Mouse (Mus musculus): ENCODE measurements at regions not wholly inside any gene's neighbourhood (a gene's known extent, or its start where the extent isn't known, plus 50 kb on each side); places are given as distances from the start of the nearest gene placed in this dataset.

DNA sequence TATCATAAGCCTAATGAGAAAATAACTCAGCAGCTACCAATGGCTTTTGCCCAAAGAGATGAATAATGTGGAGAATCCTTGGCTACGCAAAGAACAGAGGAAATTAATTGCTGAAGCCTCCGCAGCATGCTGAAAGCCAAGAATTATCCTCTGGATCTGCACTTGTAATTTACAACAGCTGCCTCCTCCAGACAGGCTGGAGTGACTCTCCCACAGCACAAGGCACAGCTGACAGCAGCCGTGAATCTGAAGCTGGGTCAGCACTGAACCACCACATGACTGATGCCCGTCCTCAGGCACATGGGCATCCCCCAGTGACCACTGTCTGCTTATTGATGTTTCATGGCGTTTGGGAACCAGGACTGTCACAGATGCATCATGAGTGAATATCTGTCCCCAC is 299.8 kb downstream of the Psat1 start:
- DNase-seq, result no peak

DNA sequence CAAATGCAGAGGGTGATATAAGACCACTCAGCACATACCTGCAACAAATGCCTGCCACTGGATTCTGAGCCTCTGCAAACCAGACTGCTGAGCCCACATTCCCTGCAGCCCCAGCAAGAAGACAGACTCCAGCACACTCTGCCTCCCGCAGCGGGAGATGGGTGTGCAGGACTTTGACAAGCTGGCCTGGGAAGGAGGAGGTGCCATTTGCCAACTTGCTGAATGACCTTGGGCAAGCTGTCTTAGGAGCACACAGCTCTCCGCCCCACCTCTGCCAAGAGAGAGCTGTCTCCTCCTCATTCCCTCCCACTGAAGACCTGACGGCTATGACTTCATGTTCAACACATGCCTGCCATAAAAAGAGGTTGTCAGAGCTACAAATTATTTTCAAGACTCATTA is 302.4 kb downstream of the Psat1 start:
- no peak for DNase-seq

DNA sequence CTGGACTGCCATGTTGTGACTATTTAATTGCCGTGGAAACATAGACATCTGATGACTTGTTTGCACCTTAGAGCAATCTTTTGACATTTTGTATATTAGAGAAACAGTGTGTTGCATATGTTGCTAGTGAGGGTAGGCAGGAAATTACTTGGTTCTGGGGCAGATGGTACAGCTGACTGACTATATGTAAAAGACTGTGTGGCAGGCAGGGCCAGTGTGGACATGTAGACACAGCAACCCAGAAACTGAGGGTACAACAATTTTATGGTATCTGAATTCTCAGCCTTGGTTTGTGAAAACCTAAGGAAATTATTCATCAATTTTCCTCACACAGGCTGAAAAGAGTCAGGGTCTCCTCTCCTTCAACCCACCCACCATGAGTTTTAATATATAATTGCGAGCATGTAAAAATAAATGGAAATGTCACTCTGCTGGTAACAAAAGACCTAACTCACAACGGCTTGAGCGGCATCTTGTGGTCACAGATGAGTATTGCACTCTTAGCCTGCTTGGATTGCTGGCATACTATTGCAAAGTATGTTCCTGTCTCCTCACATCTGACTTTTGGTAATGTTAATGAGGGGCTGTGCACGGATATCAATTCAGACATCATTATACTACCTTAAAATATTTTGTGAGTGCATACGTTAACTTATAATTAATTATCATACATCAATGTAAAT is 329.8 kb downstream of the Psat1 start:
- DNase-seq, result peak; percentile 17

DNA sequence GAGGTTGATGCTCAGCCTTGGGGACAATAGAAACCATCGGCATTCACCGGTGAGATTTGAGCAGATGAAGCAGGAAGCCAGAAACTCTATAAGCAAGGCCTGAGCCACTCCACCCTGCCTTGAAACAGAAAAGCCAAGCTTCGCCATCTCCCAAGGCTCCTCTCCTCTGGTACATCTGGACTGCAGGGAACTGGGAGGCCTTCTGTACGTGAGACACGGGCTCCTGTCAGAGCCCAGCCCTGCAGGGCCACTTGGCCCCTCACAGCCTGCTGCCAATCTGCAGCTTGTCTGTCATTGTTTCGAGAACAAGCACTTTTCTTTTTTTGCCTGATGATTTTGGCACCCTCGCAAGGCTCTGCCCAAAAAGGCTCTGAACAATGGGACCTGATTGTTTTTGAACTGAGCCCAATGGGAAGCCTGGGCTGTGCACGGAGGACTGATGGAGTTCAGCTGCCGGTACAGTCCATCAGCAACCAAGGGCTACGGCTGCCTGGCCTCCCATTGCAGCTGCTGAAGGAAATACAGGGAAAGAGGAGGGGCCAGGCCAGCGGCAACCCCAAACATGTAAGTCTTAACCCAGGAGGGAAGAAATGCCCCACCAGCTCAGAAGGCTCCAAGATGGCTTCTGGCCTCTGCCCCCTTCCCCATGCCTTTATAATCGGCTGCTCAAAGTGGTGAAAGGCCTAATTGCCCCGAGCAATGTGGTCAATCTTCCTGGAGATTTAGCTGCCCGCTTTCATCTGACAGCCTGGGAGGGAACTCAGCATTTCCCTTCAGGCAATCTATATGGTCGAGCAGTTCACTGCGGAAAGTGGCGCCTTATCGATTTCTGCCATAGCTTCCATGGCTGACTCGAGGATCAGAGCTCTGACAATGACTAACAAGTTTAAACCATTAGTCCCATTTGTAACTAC is 332.2 kb downstream of the Psat1 start:
- no peak for DNase-seq

DNA sequence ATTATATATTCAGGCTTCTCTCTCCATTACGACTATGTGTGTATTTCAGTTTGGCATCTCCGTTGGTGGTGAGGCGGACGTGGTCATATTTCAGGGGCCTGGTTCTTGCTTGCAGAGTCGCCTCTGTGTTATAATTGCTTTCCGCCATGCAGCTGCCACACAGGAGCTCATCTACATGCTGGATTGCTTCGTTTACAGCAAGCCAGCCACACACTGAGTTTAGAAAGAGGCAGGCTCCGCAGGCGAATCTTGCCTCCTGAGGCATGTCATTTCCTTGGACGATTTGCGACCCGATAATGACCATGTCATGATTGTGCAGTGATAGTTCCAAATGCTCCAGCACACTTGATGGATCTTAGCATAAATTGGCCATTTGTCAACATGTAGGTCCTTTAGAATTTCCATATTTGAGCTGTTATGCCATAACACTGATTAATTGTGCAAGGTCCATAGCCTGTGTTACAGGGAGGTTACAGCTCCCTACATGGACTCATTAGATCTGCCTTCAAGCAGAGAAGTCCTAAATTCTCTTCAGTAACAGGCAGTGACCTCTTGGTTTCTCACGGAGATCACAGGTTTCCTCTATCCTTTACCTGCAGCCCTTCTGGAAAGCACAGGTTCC is 335.9 kb downstream of the Psat1 start:
- DNase-seq, result no peak

DNA sequence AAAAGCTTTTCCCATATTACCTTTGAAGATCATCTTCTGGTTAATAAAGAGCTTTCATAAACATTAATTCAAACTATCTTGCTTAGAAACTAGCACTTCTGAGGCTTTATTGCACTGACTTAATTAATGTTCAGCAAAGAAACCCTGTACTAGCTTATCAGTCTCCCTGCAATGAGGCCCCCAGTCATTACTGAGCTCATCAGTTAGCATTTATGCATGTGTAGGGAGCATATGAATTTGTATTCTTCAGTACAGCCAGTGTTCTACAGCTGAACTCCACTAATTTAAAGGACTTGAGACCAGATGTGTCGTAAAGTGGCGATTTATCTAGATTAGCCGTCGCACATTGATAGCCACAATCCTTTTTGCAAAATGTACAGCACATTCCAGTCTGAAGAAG is 340.7 kb downstream of the Psat1 start:
- DNase-seq, result no peak

DNA sequence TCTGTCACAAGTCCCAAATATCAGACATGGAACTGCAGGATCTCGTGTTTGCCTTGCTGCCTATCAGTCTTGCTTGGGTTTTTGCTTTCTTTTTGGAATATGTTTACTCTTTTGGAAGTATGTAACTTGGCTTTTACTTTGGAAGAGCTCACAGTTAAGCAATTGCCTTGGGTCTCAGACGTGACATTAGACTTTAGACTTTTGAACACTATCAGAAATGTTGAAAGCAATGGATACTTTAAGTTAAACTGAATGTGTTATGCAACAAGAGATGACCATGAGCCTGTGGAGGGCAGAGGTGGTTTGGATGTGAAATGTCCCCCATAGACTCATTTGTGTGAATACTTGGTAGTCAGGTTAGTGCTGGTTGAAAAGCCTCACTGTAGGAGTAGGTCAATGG is 354.3 kb downstream of the Psat1 start:
- no peak for DNase-seq

DNA sequence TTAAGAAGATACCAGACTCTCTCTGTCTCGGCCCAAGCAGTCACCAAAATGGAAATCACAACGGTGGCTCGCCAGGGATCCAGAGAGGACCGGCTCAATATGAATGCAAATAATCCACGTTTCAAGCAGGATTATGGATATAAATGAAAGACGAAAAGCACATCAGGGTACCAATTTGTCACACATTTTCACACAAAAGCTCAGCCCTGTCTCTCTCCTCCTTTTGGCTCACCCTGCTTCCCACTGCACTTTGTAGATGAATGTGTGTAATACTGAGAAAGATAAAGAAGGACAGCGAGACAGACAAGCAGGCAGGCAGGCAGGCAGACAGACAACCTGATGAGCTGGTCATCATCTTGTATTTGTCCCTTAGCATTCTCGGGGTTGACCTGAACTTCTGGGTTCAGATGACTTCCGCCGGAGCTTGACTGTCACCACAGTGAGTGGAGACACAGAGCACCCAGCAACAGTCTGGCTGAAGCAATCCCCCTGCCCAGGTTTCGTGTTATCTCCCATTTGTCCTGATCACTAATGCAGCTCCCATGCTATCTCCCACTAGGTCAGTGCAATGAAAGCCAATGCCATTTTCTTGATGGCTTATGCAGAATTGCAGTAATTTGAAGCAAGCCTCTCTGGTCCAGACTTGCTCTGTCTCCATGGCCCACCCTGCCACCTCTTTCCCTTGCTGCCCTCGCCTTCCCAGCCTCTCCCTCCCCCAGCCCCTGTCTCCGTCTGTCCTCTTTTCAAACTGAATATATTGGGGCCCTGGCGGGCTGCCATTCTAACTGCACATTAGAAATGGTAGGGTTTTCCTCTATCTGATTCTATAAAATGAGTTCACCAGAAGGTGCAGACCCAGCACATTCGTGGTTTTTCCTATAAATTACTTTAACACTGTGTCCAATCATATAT is 363.1 kb downstream of the Psat1 start:
- DNase-seq, result no peak

DNA sequence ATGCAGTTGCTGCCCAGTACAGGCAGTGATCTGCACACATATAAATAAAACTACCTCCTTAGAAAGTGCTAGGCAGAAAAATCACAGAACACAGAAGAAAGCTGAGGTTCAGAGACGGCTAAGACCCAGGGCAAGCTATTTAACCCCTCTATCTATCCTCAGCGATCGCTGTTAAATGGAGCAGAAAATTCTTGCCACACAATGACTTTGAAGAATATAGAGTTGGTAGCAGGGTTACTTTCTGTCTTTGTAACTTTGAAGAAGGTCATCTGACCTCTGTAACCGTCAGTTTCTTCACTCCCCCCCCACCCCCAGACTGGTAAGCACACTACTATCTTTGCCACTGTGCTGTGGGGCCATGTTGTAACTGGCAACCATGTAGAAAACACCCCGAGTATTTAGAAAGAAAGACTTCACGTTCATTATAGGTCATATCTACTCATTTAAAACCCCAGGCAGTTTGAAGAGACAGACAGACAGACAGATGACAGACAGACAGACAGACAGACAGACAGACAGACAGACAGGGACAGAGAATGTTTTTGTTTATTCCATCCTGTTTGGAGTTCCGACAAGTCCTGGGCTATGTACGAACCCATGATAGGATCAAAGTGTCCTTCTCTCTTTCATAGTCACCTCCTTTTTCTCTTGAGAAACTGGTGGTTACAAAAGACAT is 363.9 kb downstream of the Psat1 start:
- DNase-seq, result no peak

DNA sequence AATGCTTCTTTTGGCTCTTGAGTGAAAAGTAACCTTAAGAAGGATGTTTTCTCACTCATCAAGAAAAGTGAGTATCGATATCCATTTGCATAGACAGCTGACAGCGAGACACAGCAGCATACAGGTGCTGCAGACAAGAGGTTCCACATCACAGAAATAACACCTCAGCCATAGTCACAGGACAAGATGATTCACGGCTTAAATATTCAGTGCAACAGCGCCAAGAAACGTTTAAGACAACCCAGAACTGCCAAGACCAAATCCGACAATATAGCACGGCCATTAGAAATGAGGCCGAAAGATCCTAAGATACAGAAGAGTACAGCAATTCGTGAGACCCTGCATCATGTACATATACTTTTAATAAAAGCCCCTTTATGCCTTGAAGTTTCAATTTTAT is 375.9 kb downstream of the Psat1 start:
- no peak for DNase-seq

DNA sequence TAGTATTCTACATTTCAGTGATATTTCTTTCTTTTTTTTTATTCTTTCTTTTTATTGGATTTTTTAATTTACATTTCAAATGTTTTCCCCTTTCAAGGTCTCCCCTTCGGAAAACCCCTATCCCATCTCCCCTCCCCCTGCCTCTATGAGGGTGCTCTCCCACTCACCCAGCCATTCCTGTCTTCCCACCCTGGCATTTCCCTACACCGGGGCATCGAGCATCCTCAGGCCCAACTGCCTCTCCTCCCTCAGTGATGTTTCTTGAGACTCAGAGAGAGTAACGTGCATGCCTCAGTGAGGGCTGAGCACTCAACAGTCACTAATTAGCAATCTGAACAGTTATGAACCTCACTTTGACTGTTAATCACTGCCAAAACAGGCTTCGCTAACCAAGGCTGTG is 385.6 kb downstream of the Psat1 start:
- no peak for DNase-seq

DNA sequence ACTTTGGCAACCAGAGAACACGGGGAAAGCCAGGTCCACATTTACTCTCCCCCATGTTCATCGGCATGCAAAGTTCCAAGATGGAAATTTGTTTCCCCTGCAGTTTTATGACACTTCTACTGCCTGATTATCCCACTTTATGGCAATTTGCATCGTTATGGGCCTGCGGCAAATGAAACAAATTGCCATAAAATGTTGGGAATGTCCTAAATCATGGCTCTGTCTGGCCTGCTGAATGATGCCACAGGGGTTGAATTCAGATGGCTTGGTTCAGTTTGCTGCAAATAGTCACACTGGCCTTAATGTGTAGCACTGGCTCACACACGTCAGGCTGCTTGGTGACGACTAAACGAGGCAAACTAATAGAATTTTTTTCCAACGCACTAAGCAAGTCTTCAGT is 393.2 kb downstream of the Psat1 start:
- DNase-seq, result no peak

DNA sequence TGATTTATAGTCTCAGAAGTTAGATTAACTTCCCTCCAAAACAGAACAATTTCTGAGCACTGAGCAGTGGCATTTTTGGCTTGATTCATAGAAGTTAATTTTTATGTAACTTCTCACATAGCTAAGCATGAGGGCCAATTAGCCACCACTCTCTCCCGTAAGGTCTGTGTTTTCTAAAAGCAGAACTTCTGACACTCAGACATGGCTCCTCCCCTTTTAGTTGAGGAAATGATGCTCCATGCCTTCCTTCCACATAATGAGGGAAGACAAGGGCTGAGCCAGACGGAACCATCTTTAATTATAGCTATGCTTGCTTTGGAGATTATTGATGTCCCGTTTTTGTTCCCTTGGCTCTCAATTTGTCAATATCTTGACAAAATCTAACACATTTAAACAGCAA is 429.3 kb downstream of the Psat1 start:
- no peak for DNase-seq

DNA sequence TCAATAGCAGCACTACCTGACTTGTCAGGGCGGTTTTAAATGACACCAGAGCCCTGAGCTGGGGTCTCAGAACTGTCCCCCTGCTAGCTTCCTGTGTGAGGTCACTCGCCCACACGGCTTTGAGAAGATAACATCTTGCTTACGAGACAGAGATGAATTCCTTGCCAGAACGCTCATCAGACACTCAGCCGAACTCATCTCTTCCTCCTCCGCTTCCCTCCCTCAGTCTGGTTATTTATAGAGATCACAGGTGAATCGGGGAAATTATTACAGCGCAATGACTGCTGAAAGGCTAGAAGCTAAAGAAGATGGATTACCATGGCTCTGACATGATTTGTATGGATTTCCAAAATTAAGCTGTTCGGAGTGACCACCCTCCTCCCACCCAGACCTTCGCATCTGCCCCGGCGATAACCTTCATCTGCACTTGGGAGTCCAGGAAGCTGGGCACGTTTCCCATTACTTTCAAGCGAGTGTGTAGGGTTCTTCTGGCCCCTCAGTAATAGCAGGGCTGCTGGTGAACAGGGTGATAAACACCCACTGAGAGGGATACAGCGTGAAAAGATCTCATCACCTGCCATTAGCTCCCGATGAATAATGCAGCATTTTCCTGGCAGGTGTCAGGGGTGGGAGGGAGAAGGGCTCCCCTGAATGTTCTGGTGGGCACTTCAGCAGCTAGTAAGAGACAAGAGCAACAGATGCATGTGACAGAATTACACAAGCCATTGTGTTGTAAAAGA is 430.4 kb downstream of the Psat1 start:
- no peak for DNase-seq

DNA sequence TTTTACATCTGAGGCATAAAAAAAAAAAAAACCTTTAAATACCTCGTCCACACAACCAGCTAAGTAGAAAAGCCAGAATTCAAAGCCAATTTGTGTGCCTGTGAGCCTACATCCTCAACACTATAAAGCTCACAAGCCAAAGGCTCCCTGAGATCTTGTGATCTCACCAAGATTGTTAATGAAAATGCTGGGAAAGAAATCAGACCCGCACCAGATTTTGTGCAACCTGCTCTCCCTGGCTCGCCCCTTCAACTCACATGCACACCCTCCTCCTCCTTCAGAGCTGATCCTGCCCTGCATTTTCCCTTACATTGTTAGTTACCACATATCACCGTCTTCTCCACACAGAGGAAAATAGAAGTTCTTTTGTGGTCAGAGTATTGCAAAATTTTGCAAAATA is 433.9 kb downstream of the Psat1 start:
- DNase-seq, result no peak

DNA sequence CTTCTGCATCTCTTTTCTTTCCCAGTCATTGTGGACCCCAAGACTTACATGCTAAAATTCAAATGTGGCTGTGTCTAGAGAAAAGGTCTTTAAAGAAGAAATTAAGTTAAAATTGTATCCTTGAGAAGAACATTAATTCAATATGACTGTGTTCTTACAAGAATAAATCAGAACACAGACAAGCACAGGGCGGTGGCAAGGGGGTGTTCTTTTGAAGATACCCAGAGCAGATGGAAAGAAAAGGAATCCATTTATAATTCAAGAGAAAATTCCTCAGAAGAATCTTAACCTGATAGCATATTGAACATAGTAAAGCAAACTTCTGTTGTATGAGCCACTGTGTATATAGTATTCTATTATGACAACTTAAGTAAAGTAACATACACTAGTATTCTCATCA is 436.7 kb downstream of the Psat1 start:
- no peak for DNase-seq

DNA sequence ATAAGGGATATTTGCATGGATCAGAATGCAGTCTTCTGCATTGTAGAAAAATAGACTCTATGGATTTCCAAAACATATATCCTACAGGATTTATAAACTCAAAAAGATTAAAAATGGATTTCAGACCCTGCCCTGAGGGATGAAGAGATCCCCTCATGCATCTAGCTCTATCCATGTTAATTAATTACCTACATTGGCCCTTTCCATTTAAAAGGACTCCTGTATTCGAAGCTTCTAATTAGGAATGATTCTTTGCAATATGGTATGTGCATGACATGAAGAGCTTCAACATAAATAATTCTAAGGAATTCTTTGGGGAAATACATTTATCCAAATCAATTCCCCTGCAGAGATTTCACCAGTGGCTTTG is 444.2 kb downstream of the Psat1 start:
- no peak for DNase-seq

DNA sequence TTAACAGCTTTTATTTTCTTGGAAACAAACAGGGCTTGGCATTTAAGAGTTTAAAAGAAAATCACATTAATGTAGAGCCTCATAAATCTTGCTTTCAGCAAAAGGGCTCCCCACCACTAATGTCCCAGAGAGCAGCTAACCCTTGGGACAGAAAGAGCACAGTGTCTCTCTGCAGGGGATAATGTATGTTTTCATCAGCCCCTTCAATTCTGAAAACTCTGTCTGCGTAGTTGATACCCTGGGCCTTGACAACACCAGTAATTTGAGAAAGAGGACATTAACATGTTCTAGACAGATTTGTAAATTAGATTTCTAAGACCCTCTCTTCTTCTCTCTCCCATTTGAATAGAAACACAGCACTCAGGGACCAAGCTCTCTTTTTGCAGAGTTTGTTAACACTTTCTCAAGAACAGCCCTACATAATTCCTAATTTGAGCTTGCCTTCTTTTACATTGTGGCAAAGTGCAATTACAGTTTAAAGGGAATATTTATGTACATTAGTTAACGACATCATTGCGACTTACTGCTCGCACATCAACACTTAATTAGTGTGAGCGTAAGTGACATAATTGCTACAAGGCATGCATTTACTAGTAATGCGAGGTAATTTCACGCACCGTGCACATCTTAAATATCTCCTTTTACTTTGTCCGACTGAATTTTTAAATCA is 444.7 kb downstream of the Psat1 start:
- DNase-seq, result no peak

DNA sequence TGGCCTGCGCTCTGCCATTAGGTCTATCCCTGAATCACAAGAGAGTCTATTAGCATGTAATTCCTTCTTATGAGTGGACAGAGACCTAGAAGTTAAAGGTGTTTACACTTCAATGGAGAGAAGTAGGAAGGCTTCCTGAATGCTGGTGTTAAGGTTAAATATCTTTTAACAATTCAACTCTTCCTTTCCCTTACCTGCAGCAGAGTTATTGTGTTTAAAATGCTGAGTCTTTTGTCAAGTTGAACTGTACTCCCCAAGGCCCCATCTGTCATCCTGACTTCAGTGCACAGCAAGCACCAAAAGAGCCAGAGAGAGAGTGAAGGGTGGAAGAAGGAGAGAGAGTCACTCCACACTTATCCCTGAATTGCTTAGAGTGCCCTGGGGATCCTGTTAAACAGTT is 451.6 kb downstream of the Psat1 start:
- DNase-seq, result no peak

DNA sequence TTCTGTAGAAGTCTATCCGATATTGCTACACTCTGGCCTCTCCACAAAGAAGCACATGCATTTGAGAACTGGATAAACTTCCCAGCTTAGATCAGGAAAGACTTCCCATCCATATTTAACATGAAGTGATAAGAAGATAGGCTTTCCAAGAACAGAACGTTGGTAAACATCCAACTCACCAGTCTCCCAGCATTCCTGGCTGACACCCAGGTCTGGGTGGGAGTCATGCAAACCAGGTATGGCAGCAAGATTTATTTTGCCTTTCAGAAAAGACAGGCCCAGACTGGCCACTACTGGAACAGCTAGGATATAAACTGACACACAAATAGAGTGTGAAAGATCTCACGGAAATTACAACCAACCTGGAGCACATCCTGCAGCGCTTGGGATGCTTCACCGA is 459.6 kb downstream of the Psat1 start:
- no peak for DNase-seq

DNA sequence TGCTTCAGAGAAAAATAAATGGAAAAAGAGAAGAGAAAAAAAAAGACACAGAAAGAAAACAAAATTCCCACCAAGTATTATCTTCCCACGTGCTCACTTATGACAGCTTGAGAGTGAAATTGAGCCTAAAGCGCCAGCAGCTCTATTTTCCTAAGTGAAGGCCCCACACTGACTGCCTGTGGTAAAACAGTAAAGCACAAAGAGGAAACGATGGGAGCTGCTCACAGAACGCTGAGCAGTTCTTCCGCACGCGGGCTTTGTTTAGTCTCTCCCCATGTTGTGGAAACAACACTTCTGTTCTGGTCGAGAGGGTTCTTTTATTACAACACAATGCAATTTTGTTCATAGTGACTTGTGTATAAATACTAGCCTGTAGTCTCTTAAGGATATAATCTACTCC is 465.5 kb downstream of the Psat1 start:
- DNase-seq, result no peak
